Mouse (Mus musculus): ENCODE data around the gene Tmem132a. TPM values are rescaled to one million over a fixed set of nuclear protein-coding genes. Genes with fewer than 3 reads are reported as not detected.

Gene Tmem132a
- polyA plus RNA-seq, 1 experiment, result 11.0 TPM

- H3K27ac ChIP-seq (ENCODE audit: control insufficient read depth, insufficient read depth, low read length), result no peak overlapping the region
- no peaks in the 10 kb centered on the region for H3K36me3 ChIP-seq (ENCODE audit: control insufficient read depth, insufficient read depth, low read length)
- TF ChIP-seq CTCF (IDR thresholded peaks at IDR 0.05; ENCODE audit: borderline replicate concordance, control insufficient read depth, extremely low read depth, insufficient read depth, low read length, poor library complexity), result no peak
- TF ChIP-seq POLR2A (IDR thresholded peaks at IDR 0.05; ENCODE audit: control insufficient read depth, extremely low read depth, insufficient read depth, low read length, poor library complexity), result no peak
- H3K27me3 ChIP-seq (ENCODE audit: control insufficient read depth, insufficient read depth, low read length), result no peaks in the 10 kb centered on the region
- no peak for DNase-seq
- peak overlapping the region; percentile 66 for H3K4me3 ChIP-seq (ENCODE audit: control insufficient read depth, insufficient read depth, low read length)
- peaks cover 16% of the 10 kb centered on the region for H3K4me1 ChIP-seq (replicated peaks; ENCODE audit: control insufficient read depth, insufficient read depth, low read length)
- 2% methylated on average over 14 of the region's 14 CpGs for WGBS
These were observed 11.3 kb upstream of the Tmem132a start for GRCm38 (mm10) chr19:10880975-10881425.

GRCm38 (mm10) chr19:10880085-10880974 lies 10.6 kb upstream of the Tmem132a start:
- peaks cover 16% of the 10 kb centered on the region for H3K4me1 ChIP-seq (replicated peaks; ENCODE audit: control insufficient read depth, insufficient read depth, low read length)
- H3K27ac ChIP-seq (ENCODE audit: control insufficient read depth, insufficient read depth, low read length), result no peak overlapping the region
- H3K4me3 ChIP-seq (ENCODE audit: control insufficient read depth, insufficient read depth, low read length), result no peak overlapping the region
- no peaks in the 10 kb centered on the region for H3K27me3 ChIP-seq (ENCODE audit: control insufficient read depth, insufficient read depth, low read length)
- no peak for TF ChIP-seq POLR2A (IDR thresholded peaks at IDR 0.05; ENCODE audit: control insufficient read depth, extremely low read depth, insufficient read depth, low read length, poor library complexity)
- no peak for TF ChIP-seq CTCF (IDR thresholded peaks at IDR 0.05; ENCODE audit: borderline replicate concordance, control insufficient read depth, extremely low read depth, insufficient read depth, low read length, poor library complexity)
- WGBS, result 8% methylated on average over 7 of the region's 7 CpGs
- no peaks in the 10 kb centered on the region for H3K36me3 ChIP-seq (ENCODE audit: control insufficient read depth, insufficient read depth, low read length)
- peak; percentile 52 for DNase-seq

GRCm38 (mm10) chr19:10878201-10878837 lies 8.6 kb upstream of the Tmem132a start:
- Histone ChIP-seq H3K4me1 (replicated peaks; ENCODE audit: control insufficient read depth, insufficient read depth, low read length) (peaks cover 16% of the 10 kb centered on the region), H3K27ac (ENCODE audit: control insufficient read depth, insufficient read depth, low read length) (no peak overlapping the region), H3K36me3 (ENCODE audit: control insufficient read depth, insufficient read depth, low read length) (peaks cover 3% of the 10 kb centered on the region; the same call in 1 of the 2 replicates), H3K4me3 (ENCODE audit: control insufficient read depth, insufficient read depth, low read length) (no peak overlapping the region), H3K27me3 (ENCODE audit: control insufficient read depth, insufficient read depth, low read length) (no peaks in the 10 kb centered on the region)
- WGBS, result 92% methylated on average over 7 of the region's 7 CpGs
- DNase-seq, result no peak
- TF ChIP-seq CTCF (IDR thresholded peaks at IDR 0.05; ENCODE audit: borderline replicate concordance, control insufficient read depth, extremely low read depth, insufficient read depth, low read length, poor library complexity) (no peak), POLR2A (IDR thresholded peaks at IDR 0.05; ENCODE audit: control insufficient read depth, extremely low read depth, insufficient read depth, low read length, poor library complexity) (no peak)

GRCm38 (mm10) chr19:10871328-10871961 lies 1.7 kb upstream of the Tmem132a start:
- Histone ChIP-seq H3K4me1 (replicated peaks; ENCODE audit: control insufficient read depth, insufficient read depth, low read length) (peaks cover 9% of the 10 kb centered on the region; the same call in 1 of the 2 replicates), H3K27me3 (ENCODE audit: control insufficient read depth, insufficient read depth, low read length) (peaks cover 4% of the 10 kb centered on the region; the same call in 1 of the 2 replicates), H3K27ac (ENCODE audit: control insufficient read depth, insufficient read depth, low read length) (no peak overlapping the region), H3K36me3 (ENCODE audit: control insufficient read depth, insufficient read depth, low read length) (peaks cover 8% of the 10 kb centered on the region; the same call in 1 of the 2 replicates), H3K4me3 (ENCODE audit: control insufficient read depth, insufficient read depth, low read length) (no peak overlapping the region)
- TF ChIP-seq POLR2A (IDR thresholded peaks at IDR 0.05; ENCODE audit: control insufficient read depth, extremely low read depth, insufficient read depth, low read length, poor library complexity) (no peak), CTCF (IDR thresholded peaks at IDR 0.05; ENCODE audit: borderline replicate concordance, control insufficient read depth, extremely low read depth, insufficient read depth, low read length, poor library complexity) (no peak)
- DNase-seq, result no peak
- 94% methylated on average over 14 of the region's 14 CpGs for WGBS

GRCm38 (mm10) chr19:10870676-10871075 lies 936 bp upstream of the Tmem132a start:
- DNase-seq, result no peak
- H3K36me3 ChIP-seq (ENCODE audit: control insufficient read depth, insufficient read depth, low read length), result peaks cover 8% of the 10 kb centered on the region; the same call in 1 of the 2 replicates
- 100% methylated on average over 3 of the region's 3 CpGs for WGBS
- no peak overlapping the region for H3K27ac ChIP-seq (ENCODE audit: control insufficient read depth, insufficient read depth, low read length)
- peaks cover 9% of the 10 kb centered on the region; the same call in 1 of the 2 replicates for H3K4me1 ChIP-seq (replicated peaks; ENCODE audit: control insufficient read depth, insufficient read depth, low read length)
- no peak overlapping the region for H3K4me3 ChIP-seq (ENCODE audit: control insufficient read depth, insufficient read depth, low read length)
- peaks cover 4% of the 10 kb centered on the region; the same call in 1 of the 2 replicates for H3K27me3 ChIP-seq (ENCODE audit: control insufficient read depth, insufficient read depth, low read length)
- no peak for TF ChIP-seq CTCF (IDR thresholded peaks at IDR 0.05; ENCODE audit: borderline replicate concordance, control insufficient read depth, extremely low read depth, insufficient read depth, low read length, poor library complexity)
- TF ChIP-seq POLR2A (IDR thresholded peaks at IDR 0.05; ENCODE audit: control insufficient read depth, extremely low read depth, insufficient read depth, low read length, poor library complexity), result no peak
